Mouse (Mus musculus) ZHBTc4 (cell line): ENCODE results near the gene Try4.
"Not testable (repeated sequence)": the region's sequence is repeated elsewhere in the genome, so short reads cannot be mapped to it uniquely, and the experiment has no call there.

Source experiments
- DNase-seq: peaks from one replicate; pipeline ENCODE4 v3.0.0-alpha.2; 2011; ENCODE audit warnings: low read depth, low spot score

Gene Try4

DNA sequence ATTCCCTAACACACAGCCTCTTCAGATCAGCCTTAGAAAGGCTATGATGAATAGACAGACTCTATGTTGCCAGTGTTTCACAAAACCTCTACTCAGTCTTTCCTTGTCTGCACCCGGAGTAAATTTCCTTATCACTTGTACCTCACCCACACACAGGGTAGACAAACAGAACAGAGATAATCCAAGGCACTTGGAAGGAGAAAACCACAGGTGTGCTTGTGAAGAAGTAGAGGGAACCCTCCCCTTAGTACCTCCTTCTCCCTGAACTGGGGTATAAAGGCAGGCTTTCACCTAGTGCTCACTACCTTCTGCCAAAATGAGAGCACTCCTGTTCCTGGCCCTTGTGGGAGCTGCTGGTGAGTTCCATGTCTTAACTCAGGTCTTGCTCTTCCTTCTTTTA lies at the start of gene Try4:
Gene Try4, plus strand, starts transcription at position 301 of the 400 bp plus-strand sequence.
- DNase-seq = no peak

DNA sequence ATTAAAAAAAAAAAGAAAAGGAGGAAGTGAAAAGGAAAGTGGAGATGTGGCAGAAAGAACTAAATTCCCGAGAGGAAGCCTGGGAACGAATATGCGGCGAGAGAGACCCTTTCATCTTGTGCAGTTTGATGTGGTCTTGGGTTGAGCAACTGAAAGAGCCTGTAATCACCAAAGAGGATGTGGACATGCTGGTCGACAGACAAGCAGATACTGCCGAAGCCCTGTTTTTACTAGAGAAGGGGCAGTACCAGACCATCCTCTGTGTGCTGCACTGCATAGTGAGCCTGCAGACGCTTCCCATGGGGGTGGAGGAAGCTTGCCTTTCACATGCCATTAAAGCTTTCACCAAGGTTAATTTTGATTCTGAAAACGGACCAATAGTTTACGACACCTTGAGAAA lies 48.8 kb upstream of the Try4 start:
- DNase-seq = not testable (repeated sequence)

DNA sequence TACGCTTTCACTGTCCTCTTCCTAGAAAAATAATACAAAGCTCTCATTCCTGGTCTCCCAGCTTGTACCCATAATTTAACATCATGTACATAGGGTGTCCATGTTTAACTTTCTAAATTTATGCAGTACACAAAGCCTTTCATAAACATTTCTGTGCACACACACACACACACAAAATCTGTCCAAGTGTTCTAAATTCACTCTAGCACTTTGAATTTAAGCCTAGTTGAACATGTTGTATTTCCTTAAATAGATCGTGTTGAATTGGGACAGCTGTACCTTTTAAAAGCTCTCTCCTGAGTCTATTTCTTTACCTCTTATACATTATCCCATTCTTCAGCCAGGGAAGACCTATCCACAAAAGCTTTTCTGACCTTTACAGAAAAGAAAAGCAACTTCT lies 45.6 kb upstream of the Try4 start:
- DNase-seq = no peak

DNA sequence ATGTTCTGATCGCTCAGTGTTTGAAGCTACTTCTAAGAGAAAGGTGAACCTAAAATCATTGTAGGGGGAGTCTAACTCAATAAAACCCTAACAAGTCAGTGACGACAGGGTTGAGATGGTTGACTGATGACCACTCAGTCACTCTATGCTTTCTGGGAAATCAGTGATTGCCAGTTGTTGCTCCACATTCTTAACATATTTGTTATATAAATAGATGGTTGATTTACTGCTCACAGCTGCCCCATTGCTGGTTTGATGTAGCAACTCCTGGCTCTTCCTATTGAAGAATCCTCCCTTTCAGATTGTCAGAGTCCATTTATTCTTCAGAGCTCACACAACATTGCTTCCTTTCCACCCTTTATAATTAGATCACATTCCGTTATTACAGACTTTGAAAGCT lies 44.6 kb upstream of the Try4 start:
- no peak for DNase-seq

DNA sequence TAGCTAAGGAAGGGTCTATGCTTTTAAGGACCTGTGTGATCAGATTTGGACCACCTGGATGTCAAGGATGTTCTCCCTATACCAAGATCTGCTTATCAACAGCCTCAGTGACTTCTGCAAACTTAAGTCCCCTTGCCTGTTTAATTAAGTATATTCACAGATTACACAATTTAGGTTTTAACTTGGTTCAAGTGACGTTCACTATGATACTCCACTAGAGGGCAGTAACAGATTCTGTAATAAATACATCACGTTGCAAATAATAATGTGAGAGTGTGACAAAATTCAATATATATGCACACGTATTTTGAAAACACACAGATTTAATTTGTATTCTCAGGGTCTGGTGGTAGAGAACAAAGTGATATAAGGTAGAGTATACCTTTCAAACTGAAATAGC lies 39.3 kb upstream of the Try4 start:
- DNase-seq = no peak

DNA sequence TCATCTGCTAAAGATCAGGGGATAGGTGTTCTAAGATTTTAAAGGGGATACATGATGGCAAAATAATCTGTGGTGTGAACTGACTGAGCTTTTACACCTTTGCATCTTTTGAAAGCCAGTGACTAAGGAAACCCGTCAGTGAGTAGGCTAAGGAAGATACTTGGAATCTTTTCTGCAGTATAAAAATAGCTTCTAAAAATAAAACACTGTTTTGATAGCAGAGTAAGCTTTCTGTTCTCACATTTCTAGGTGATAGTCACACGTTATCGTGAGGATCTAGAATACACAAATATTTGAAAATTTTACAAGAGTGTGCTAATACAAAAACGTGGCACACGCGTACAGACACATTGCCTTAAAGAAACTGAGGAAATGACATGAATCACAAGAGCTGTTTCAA lies 35.9 kb upstream of the Try4 start:
- no peak for DNase-seq

DNA sequence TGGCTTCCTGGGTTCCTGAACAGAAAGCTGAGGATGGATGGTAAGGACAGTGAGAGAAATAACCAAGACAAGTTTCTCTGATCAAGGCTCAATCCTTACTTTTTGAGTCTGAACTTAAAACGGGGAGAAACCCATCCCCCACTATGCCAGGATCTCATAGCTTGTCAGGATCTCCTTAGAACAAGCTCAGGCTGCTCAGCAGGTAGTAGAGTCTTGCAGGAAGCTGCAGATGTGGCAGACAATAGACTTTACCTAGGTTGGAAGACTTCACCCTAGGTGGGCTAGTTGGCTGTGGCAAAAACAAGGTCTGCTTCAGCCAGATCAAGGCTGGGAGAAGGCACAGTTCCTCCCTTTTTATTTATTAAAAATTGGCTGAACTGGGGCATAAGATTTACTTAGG lies 3.8 kb upstream of the Try4 start:
- peak; percentile 10 for DNase-seq

DNA sequence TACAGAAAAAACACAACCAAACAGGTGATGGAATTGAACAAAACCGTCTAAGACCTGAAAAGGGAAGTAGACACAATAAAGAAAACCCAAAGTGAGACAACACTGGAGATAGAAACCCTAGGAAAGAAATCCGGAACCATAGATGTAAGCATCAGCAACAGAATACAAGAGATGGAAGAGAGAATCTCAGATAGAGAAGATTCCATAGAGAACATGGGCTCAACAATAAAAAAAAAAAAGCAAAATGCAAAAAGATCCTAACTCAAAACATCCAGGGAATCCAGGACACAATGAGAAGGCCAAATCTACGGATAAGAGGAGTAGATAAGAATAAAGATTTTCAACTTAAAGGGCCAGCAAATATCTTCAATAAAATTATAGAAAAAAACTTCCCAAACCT lies 14.7 kb downstream of the Try4 start, which contains the start of gene Try5:
Gene Try5, minus strand, starts transcription at position 101 of the 400 bp plus-strand sequence.
- not testable (repeated sequence) for DNase-seq

DNA sequence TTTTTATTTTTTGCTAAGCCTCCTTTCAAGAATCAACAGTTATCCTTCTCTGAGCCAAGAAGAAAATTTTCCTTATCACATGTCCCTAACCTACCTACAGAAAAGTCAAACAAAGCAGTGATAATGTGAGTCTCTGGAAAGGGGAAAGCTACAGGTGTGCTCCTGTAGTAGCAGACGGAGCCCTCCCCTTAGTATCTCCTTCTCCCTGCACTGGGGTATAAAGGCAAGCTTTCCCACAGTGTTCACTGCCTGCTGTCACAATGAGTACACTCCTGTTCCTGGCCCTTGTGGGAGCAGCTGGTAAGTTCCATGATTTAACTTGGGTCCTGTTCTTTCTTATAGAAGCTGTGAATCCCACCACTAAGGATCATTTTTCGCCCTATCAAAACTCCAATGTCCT lies 51.9 kb downstream of the Try4 start, which contains the start of gene Try10:
Gene Try10, plus strand, starts transcription at position 174 of the 400 bp plus-strand sequence.
- DNase-seq = no peak
